Mouse (Mus musculus) layer of hippocampus, postnatal 36 days (tissue): ENCODE measurements around the gene Lcmt1. TPM values are rescaled to one million over a fixed set of nuclear protein-coding genes. Genes with fewer than 3 reads are reported as not detected.
A peak's percentile ranks its signal among the peaks of the same experiment; 100 is the strongest.

Experiments used
- DNase-seq, 2 experiments: peaks; one replicate each; pipeline ENCODE4 v3.0.0; 2022
- total RNA-seq, 2 experiments: library from RNA; stranded (reverse); gene quantifications; 2 replicates each; pipeline ENCODE4 v1.2.3; 2021

Gene Lcmt1
- total RNA-seq, 2 experiments from 2014 or later, result 86.7 to 91.0 TPM

- no peak for DNase-seq
These were observed 91.7 kb downstream of the Lcmt1 start for GRCm38 (mm10) chr7:123461316-123461715.

GRCm38 (mm10) chr7:123462070-123462501 is 92.5 kb downstream of the Lcmt1 start, which contains the start of gene Aqp8:
Aqp8 (plus strand) TSS chr7:123462291.
- DNase-seq, result no peak

GRCm38 (mm10) chr7:123463569-123463968 is 94.0 kb downstream of the Lcmt1 start:
- no peak for DNase-seq

- peak; percentile 43 to 62 for DNase-seq
These were observed 96.3 kb downstream of the Lcmt1 start for GRCm38 (mm10) chr7:123465692-123466387.

GRCm38 (mm10) chr7:123467961-123468360 is 98.4 kb downstream of the Lcmt1 start:
- no peak for DNase-seq

Other genes with a start within 250 kb of the Lcmt1 start
- gene Tnrc6a, start 245.9 kb upstream of the Lcmt1 start, total RNA-seq, result 10 to 100 TPM; 44.6 to 49.9 TPM
- 1 to 10 TPM; 1.3 to 2.0 TPM for gene Slc5a11, start 155.0 kb upstream of the Lcmt1 start, total RNA-seq
- 10 to 100 TPM; 27.5 to 34.3 TPM for gene Arhgap17, start 131 bp downstream of the Lcmt1 start, total RNA-seq
- not detected for gene Aqp8, start 92.5 kb downstream of the Lcmt1 start, total RNA-seq
- gene Zkscan2, start 130.7 kb downstream of the Lcmt1 start, total RNA-seq, result 10 to 100 TPM; 20.5 to 20.9 TPM